Mouse (Mus musculus) spleen, adult 2 months (tissue): ENCODE measurements around the gene Adssl1.

Experiments used
- CTCF ChIP-seq: fragments of 200-500 bp; IDR thresholded peaks from 2 replicates; pipeline ENCODE4 v1.5.1; 2011; ENCODE audit warnings: mild to moderate bottlenecking, inconsistent platforms; ENCODE audit not compliant: insufficient read depth, insufficient read length, insufficient replicate concordance; ENCODE audit errors: extremely low read depth
- POLR2A ChIP-seq: fragments of 200-500 bp; IDR thresholded peaks from 2 replicates; pipeline ENCODE4 v1.6.1; 2011; ENCODE audit warnings: low read depth, low read length, inconsistent platforms

- TF ChIP-seq POLR2A, result no peak
- no peak for TF ChIP-seq CTCF
These were observed 20.6 kb upstream of the Adssl1 start for GRCm38 (mm10) chr12:112599198-112599597.
